Mouse (Mus musculus): Measurements from ENCODE around the gene Agtr2.
"Not testable (repeated sequence)": the region's sequence is repeated elsewhere in the genome, so short reads cannot be mapped to it uniquely, and the experiment has no call there.

Gene Agtr2

DNA sequence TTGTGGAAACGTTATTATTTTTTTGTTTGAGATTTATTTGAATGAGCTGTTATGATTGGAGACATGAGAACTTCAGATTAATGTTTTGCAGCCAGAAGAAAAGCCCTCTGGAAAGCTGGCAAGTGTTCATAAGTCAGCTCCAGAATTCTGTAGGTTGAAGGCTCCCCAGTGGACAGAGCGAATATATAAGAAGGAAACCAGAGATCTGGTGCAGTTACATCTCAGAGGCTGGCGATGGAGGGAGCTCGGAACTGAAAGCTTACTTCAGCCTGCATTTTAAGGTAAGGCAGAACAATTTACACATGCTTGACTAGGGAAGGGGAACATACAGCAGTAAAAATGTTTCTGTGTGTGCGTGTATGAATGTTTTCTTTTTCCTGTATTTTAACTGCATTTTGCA lies at the start of gene Agtr2:
Gene Agtr2, plus strand, starts transcription at position 131 of the 400 bp plus-strand sequence.
- no peak for DNase-seq (ENCODE audit: extremely low spot score)

GRCm38 (mm10) chrX:21452519-21452918 lies 31.8 kb upstream of the Agtr2 start:
- DNase-seq (ENCODE audit: extremely low spot score), result no peak

- no peak for DNase-seq (ENCODE audit: extremely low spot score)
These were observed 3.8 kb downstream of the Agtr2 start for GRCm38 (mm10) chrX:21488111-21488510.

- no peak for DNase-seq (ENCODE audit: extremely low spot score)
These were observed 15.9 kb downstream of the Agtr2 start for GRCm38 (mm10) chrX:21500242-21500641.

DNA sequence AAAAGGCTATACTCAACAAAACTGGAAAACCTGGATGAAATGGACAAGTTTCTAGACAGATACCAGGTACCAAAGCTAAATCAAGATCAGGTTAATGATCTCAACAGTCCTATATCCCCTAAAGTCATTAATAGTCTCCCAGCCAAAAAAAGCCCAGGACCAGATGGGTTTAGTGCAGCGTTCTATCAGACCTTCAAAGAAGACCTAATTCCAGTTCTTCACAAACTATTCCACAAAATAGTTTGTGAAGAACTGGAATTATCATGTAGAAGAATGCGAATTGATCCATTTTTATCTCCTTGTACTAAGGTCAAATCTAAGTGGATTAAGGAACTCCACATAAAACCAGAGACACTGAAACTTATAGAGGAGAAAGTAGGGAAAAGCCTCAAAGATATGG lies 23.0 kb downstream of the Agtr2 start:
- not testable (repeated sequence) for DNase-seq (ENCODE audit: extremely low spot score)

DNA sequence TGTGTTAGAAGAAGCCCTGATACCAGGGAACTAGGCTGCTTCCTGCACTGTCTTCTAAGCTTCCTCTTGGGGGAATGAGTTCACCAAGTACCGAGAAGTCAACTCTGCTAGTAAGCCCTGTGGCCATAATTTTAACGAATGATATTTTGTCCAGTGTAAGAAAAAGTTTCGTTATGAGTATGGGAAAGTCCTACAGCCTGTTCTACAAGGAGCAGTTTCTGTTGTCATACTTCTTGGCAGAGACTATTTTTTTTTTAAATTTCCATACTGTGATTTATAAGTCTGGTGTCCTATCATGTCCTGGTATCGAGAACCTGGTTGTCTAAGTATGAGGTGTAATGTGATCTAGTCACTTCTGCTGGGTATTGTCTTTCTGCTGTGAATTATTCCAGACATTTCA lies 38.2 kb downstream of the Agtr2 start:
- no peak for DNase-seq (ENCODE audit: extremely low spot score)
